Comparison of ENCODE assay signal across 9 mouse cellular contexts in genomic region chr1:24171205-24171866, GRCm38 (mm10). TPM values are rescaled to one million over a fixed set of nuclear protein-coding genes. Genes with fewer than 3 reads are reported as not detected.
DNase-seq lines count a peak whose midpoint lies in the region; ATAC-seq and TF ChIP-seq lines count a peak whose summit lies in the region.
"Had no signal": no experiment of that assay in that cellular context is flagged by ENCODE, and none has a peak within 500 bp of the region (broad histone marks: within the 10 kb centered on the region; RNA-seq: fewer than 3 reads in every experiment).

No protein-coding gene starts in this region.

- no peaks in the 10 kb centered on the region for H3K9me3 ChIP-seq in forebrain, embryonic 12.5 days

- no peaks in the 10 kb centered on the region for H3K36me3 ChIP-seq in thymus, adult 2 months (ENCODE audit: control insufficient read depth, insufficient read depth, low read length)
- H3K36me3 ChIP-seq in forebrain, embryonic 12.5 days (replicated peaks) = no peaks in the 10 kb centered on the region

- no peak overlapping the region for H3K4me2 ChIP-seq in forebrain, embryonic 12.5 days

- no peak for TF ChIP-seq CTCF in thymus, adult 2 months (IDR thresholded peaks at IDR 0.05; ENCODE audit: borderline replicate concordance, control insufficient read depth, extremely low read depth, insufficient read depth, low read length, poor library complexity)

- intact Hi-C loops in left cerebral cortex, postnatal 4 days (cut with DNase I) = loop anchor here (10.0 kb wide), 2 partner anchors 137 to 257 kb away; no protein-coding TSS in a partner anchor

- no peak overlapping the region for H3K4me3 ChIP-seq in thymus, adult 2 months (ENCODE audit: control insufficient read depth, insufficient read depth, low read length)
- H3K4me3 ChIP-seq in forebrain, embryonic 12.5 days (replicated peaks) = no peak overlapping the region
- H3K4me3 ChIP-seq: erythroblast, embryonic 14.5 days had no signal

- no peaks in the 10 kb centered on the region for H3K27me3 ChIP-seq in thymus, adult 2 months (ENCODE audit: control insufficient read depth, insufficient read depth, low read length)
- H3K27me3 ChIP-seq in forebrain, embryonic 12.5 days = no peaks in the 10 kb centered on the region

- peak; percentile 85 for ATAC-seq in forebrain, embryonic 12.5 days (ENCODE audit: low FRiP score)
- ATAC-seq in monocyte, adult 5-6 weeks (replicated peaks; ENCODE audit: insufficient number of reproducible peaks, low FRiP score, low TSS enrichment, poor library complexity, severe bottlenecking) = no peak

- H3K9ac ChIP-seq in forebrain, embryonic 12.5 days = no peak overlapping the region

- peak; percentile 6 for DNase-seq in thymus, adult 2 months
- DNase-seq in thymus, postnatal 10 days (ENCODE audit: low spot score in 2 of 2) = no peak
- peak; percentile 7 for DNase-seq in c-Kit-positive CD71-negative TER-119-negative erythroid progenitor cells, embryonic 14.5 days (ENCODE audit: low read depth)
- peak; percentile 14 to 55 for DNase-seq in kidney, adult 8-10 months
- DNase-seq in left cerebral cortex, postnatal 4 days = peak; percentile 59
- peak; percentile 86 for DNase-seq in retina, embryonic 14.5 days (ENCODE audit: low spot score)

- H3K4me1 ChIP-seq in thymus, adult 2 months (replicated peaks; ENCODE audit: control insufficient read depth, insufficient read depth, low read length) = no peaks in the 10 kb centered on the region
- H3K4me1 ChIP-seq in forebrain, embryonic 12.5 days = no peaks in the 10 kb centered on the region

- H3K27ac ChIP-seq in thymus, adult 2 months (ENCODE audit: control insufficient read depth, insufficient read depth, low read length) = no peak overlapping the region
- no peak overlapping the region for H3K27ac ChIP-seq in forebrain, embryonic 12.5 days

- TF ChIP-seq POLR2A in thymus, adult 2 months (IDR thresholded peaks at IDR 0.05; ENCODE audit: control insufficient read depth, extremely low read depth, insufficient read depth, low read length, poor library complexity) = no peak

- WGBS in thymus, adult 2 months = 6% methylated on average over 4 of the region's 4 CpGs
- WGBS in forebrain, embryonic 12.5 days = 2% methylated on average over 4 of the region's 4 CpGs

RNA-seq across cellular contexts. Expression of gene Col9a1, which starts 6.1 kb away (rescaled TPM):
- 0.14 and 0.15 TPM in 2 replicates for polyA plus RNA-seq in thymus, adult 2 months (2012; rRNA removed)
- 8.4 and 13.8 TPM in 2 replicates for polyA plus RNA-seq in forebrain, embryonic 12.5 days (2016; fragmentation: Nextera tagmentation; extraction: Ambion mirVana)
- 1 to 10 TPM; 2.0 to 3.0 TPM for total RNA-seq in left cerebral cortex, postnatal 4 days (2021)
- not detected in 3 replicates for total RNA-seq in monocyte, adult 5-6 weeks (2017)

Comparison
In these comparisons a context has a peak if more than half of its experiments do, and no peak if none do; other contexts are left out.
1. DNase-seq: peak in thymus, adult 2 months (single experiment), c-Kit-positive CD71-negative TER-119-negative erythroid progenitor cells, embryonic 14.5 days (single experiment), kidney, adult 8-10 months (2 of 2), left cerebral cortex, postnatal 4 days (single experiment) and retina, embryonic 14.5 days (single experiment); none in thymus, postnatal 10 days (0 of 2).